Mouse (Mus musculus): ENCODE measurements at regions not wholly inside any gene's neighbourhood (a gene's known extent, or its start where the extent isn't known, plus 50 kb on each side); places are given as distances from the start of the nearest gene placed in this dataset.

DNA sequence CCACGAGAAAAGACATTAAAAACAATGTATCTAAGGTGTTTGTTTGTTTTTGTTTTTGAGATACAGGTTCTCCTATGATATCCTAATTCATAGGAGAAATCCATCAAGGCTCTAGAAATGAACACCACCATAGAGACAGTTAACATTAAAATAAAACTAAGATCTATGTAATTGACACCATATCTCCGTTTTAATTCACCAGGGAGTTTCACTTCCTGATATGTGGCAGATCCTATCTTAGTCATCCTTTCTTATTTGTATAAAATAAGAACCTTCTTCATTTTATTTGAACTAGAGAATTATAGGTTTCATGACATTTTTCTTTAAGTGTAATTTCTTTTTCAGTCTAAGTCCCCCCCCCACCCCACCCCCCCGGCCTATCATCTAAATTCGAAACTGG is 332.3 kb downstream of the Epha7 start:
- no peak overlapping the region for H3K27ac ChIP-seq
- peaks cover under 1% of the 10 kb centered on the region; the same call in 1 of the 2 replicates for H3K27me3 ChIP-seq (ENCODE audit: poor library complexity, severe bottlenecking)
- no peak overlapping the region for H3K4me3 ChIP-seq
- 93% methylated on average over 4 of the region's 4 CpGs for WGBS
- no peaks in the 10 kb centered on the region for H3K36me3 ChIP-seq (replicated peaks)
- no peaks in the 10 kb centered on the region for H3K9me3 ChIP-seq
- no peak for DNase-seq (ENCODE audit: extremely low spot score, low spot score)
- H3K4me1 ChIP-seq, result no peaks in the 10 kb centered on the region

DNA sequence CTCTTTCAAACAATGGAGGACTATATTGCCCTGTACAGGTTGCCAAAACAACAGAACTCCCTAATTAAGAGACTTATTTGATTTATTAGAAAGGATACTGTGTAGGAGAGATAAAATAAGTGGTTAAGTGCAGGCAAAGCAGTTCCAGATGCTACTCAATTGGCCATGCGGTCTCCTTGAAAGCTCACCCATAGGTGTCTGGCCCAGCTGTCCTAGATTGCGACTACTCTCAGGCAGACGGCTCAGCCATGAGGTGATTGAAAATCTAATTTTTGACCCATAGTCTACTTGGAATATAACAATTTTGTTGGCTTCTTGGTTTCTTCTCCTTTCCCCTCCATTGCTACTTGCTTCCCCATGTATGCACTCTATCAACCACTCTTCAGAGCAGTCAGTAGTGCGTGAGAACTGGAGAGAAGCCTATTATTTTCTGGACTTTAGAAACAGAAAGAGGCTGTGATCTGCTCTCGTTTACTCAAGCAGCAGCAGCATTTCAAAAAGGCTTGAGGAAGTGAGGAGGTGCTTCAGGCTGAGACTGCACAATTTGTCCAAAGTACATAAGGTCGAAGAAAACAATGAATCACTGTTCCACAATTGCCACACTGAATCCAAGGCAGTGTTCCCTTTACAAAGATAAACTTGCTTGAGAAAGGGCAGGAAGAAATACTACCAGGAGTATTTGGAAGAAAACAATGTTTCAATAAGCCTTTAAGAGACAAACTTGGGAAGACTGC is 339.4 kb downstream of the Epha7 start:
- Histone ChIP-seq H3K27me3 (ENCODE audit: poor library complexity, severe bottlenecking) (no peaks in the 10 kb centered on the region), H3K4me1 (peaks cover 8% of the 10 kb centered on the region; the same call in 1 of the 2 replicates), H3K36me3 (replicated peaks) (no peaks in the 10 kb centered on the region), H3K4me3 (no peak overlapping the region), H3K27ac (no peak overlapping the region), H3K9me3 (no peaks in the 10 kb centered on the region)
- no peak for DNase-seq (ENCODE audit: extremely low spot score, low spot score)
- 68% methylated on average over 6 of the region's 6 CpGs for WGBS

DNA sequence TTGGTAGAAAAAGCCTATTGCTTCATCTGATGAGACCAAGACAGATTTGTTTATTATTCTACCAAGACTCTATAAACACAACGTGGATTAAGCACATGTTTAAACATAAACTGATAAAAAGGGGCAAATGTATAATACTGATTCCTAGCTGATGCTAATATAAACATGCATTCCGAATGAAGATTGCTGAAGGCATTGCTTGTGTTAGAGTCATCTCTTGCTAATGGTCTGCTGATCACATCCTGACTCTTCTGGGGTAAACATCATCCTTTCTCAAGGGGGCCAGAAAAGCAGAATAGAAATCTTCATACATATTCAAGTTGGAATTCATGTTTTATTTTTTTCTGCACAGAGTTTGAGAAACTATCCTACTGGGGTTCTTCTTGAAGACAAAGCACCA is 369.6 kb downstream of the Epha7 start:
- no peak for DNase-seq (ENCODE audit: extremely low spot score, low spot score)
- Histone ChIP-seq H3K4me3 (no peak overlapping the region), H3K9me3 (0 out of 2 replicates have a peak, but pooled peaks cover 4% of the 10 kb centered on the region), H3K36me3 (replicated peaks) (no peaks in the 10 kb centered on the region), H3K27ac (no peak overlapping the region), H3K4me1 (no peaks in the 10 kb centered on the region), H3K27me3 (ENCODE audit: poor library complexity, severe bottlenecking) (no peaks in the 10 kb centered on the region)
- 78% methylated on average over 2 of the region's 2 CpGs for WGBS

DNA sequence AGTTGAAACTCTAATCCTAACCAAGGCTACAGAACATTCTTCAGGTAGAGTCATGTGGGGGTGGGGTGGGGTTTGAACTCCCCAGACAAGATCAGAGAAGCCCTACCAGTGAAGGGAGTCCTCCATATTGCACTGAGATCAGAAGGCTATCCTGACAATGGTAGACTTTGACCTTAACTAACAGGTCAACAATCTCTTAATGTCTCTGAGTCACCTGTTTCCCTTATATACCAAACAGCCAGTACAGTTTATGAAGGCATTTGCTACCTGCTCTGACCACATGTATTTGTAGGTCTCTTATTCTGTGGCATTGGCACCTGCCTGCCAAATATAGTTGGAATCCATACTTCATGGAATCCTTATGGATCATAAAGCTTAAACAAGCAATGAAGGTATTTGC is 370.5 kb downstream of the Epha7 start:
- no peak for DNase-seq (ENCODE audit: extremely low spot score, low spot score)
- Histone ChIP-seq H3K27ac (no peak overlapping the region), H3K36me3 (replicated peaks) (no peaks in the 10 kb centered on the region), H3K27me3 (ENCODE audit: poor library complexity, severe bottlenecking) (no peaks in the 10 kb centered on the region), H3K9me3 (0 out of 2 replicates have a peak, but pooled peaks cover 4% of the 10 kb centered on the region), H3K4me3 (no peak overlapping the region), H3K4me1 (no peaks in the 10 kb centered on the region)

DNA sequence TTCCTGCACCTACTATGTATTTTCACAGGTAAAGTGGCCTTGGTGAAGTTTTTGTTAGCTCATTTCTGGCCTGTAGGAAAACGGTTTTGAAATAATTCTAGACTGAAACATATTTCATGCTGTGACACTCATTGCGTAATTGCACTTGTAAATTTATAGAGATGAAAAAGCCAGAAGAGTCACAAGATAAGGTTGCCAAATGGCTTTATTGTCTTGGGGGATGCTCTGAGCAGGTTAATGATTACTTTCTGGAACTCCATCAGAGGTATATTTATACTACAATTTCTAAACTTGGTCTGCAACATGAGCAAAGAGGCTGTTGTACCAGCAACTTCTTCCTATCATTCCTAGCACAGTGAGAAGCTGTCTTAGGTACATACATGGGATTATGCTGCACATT is 370.9 kb downstream of the Epha7 start:
- no peak for DNase-seq (ENCODE audit: extremely low spot score, low spot score)
- WGBS, result 89% methylated on average over 2 of the region's 2 CpGs
- Histone ChIP-seq H3K36me3 (replicated peaks) (no peaks in the 10 kb centered on the region), H3K27ac (no peak overlapping the region), H3K4me3 (no peak overlapping the region), H3K9me3 (0 out of 2 replicates have a peak, but pooled peaks cover 4% of the 10 kb centered on the region), H3K27me3 (ENCODE audit: poor library complexity, severe bottlenecking) (no peaks in the 10 kb centered on the region), H3K4me1 (no peaks in the 10 kb centered on the region)

- DNase-seq (ENCODE audit: extremely low spot score, low spot score), result no peak
- Histone ChIP-seq H3K27me3 (ENCODE audit: poor library complexity, severe bottlenecking) (no peaks in the 10 kb centered on the region), H3K4me1 (peaks cover 5% of the 10 kb centered on the region), H3K4me3 (no peak overlapping the region), H3K9me3 (no peaks in the 10 kb centered on the region), H3K27ac (no peak overlapping the region), H3K36me3 (replicated peaks) (no peaks in the 10 kb centered on the region)
Observed at GRCm38 (mm10) chr4:29200976-29201375, 388.0 kb downstream of the Epha7 start.
